Mouse (Mus musculus) CH12.LX (cell line): Measurements from ENCODE around the gene Nfatc2. TPM values are rescaled to one million over a fixed set of nuclear protein-coding genes. Genes with fewer than 3 reads are reported as not detected.

ENCODE experiments used
- DNase-seq: peaks from one replicate; pipeline ENCODE4 v3.0.0-alpha.2; 2013; ENCODE audit errors: extremely low read depth
- H3K27ac ChIP-seq: 2 replicates; pipeline ENCODE4 v1.5.1; 2012; ENCODE audit warnings: low read depth, mild to moderate bottlenecking, control low read depth, moderate library complexity; ENCODE audit not compliant: insufficient read depth
- H3K27me3 ChIP-seq: replicated peaks from 2 replicates; pipeline ENCODE3; 2012; ENCODE audit warnings: inconsistent platforms
- H3K36me3 ChIP-seq, 2 experiments: replicated peaks in 1 of 2; 2 replicates each; pipeline versions ENCODE3 to v1.6.1; 2012; ENCODE audit warnings: inconsistent platforms in 1 of 2, low read length in 1 of 2, mild to moderate bottlenecking in 1 of 2, mixed read lengths in 1 of 2, moderate library complexity in 1 of 2; ENCODE audit not compliant: control insufficient read depth in 1 of 2, insufficient read depth in 1 of 2
- H3K4me1 ChIP-seq, 2 experiments: 2 replicates each; pipeline ENCODE4 v1.6.1; 2012; ENCODE audit warnings: inconsistent platforms in 1 of 2, moderate library complexity in 1 of 2; ENCODE audit not compliant: insufficient read depth in 2 of 2, control insufficient read depth in 1 of 2
- H3K4me2 ChIP-seq: 2 replicates; pipeline ENCODE4 v1.6.1; 2012; ENCODE audit warnings: low read depth, mild to moderate bottlenecking, control low read depth; ENCODE audit not compliant: poor library complexity, insufficient read depth, severe bottlenecking
- H3K4me3 ChIP-seq, 3 experiments: fragments of 150-350 bp in 1 of 3; sonication (generic) in 1 of 3; replicated peaks in 1 of 3; 2 replicates each; pipeline versions ENCODE3 to v1.5.1; 2011 to 2012; ENCODE audit warnings: low read depth in 2 of 3, low read length in 2 of 3, mild to moderate bottlenecking in 2 of 3, moderate library complexity in 2 of 3, control low read depth in 1 of 3, improper control_type of control experiment in 1 of 3, inconsistent platforms in 1 of 3, mixed read lengths in 1 of 3; ENCODE audit not compliant: poor library complexity in 1 of 3
- H3K79me2 ChIP-seq: replicated peaks from 2 replicates; pipeline ENCODE4 v1.6.1; 2012; ENCODE audit warnings: mild to moderate bottlenecking, moderate library complexity; ENCODE audit not compliant: control insufficient read depth, poor library complexity, insufficient read depth, severe bottlenecking; ENCODE audit errors: extremely low read depth
- H3K9ac ChIP-seq: 2 replicates; pipeline ENCODE4 v1.6.1; 2012; ENCODE audit warnings: low read depth, mild to moderate bottlenecking, control low read depth, moderate library complexity; ENCODE audit not compliant: insufficient read depth
- H3K9me3 ChIP-seq: replicated peaks from 2 replicates; pipeline ENCODE3; 2012; ENCODE audit warnings: low read length, inconsistent platforms, mixed read lengths
- CHD1 ChIP-seq: IDR thresholded peaks from 2 replicates; pipeline ENCODE4 v1.6.1; 2012; ENCODE audit warnings: low read depth, low read length, improper control_type of control experiment, inconsistent platforms
- CTCF ChIP-seq, 2 experiments: IDR thresholded peaks in 1 of 2; conservative IDR thresholded peaks in 1 of 2; 2 replicates each; pipeline ENCODE4 v1.5.1; 2011 to 2012; ENCODE audit warnings: low read depth in 2 of 2, low read length in 2 of 2, improper control_type of control experiment in 1 of 2, inconsistent platforms in 1 of 2, mild to moderate bottlenecking in 1 of 2, moderate library complexity in 1 of 2
- E2F4 ChIP-seq: IDR thresholded peaks from 2 replicates; pipeline ENCODE4 v1.6.1; 2011; ENCODE audit warnings: low read depth, low read length, improper control_type of control experiment; ENCODE audit not compliant: insufficient replicate concordance
- ETS1 ChIP-seq: conservative IDR thresholded peaks from 2 replicates; pipeline ENCODE4 v1.6.1; 2012; ENCODE audit warnings: low read depth, mild to moderate bottlenecking, inconsistent platforms, low read length, improper control_type of control experiment, moderate library complexity
- JUND ChIP-seq: conservative IDR thresholded peaks from 2 replicates; pipeline ENCODE4 v1.6.1; 2011; ENCODE audit warnings: low read depth, low read length, improper control_type of control experiment
- MAFK ChIP-seq: IDR thresholded peaks from 2 replicates; pipeline ENCODE4 v1.6.1; 2011; ENCODE audit warnings: low read length, improper control_type of control experiment; ENCODE audit not compliant: insufficient replicate concordance
- MXI1 ChIP-seq: IDR thresholded peaks from 2 replicates; pipeline ENCODE4 v1.6.1; 2011; ENCODE audit warnings: mild to moderate bottlenecking, low read depth, low read length, improper control_type of control experiment
- NELFE ChIP-seq: IDR thresholded peaks from 2 replicates; pipeline ENCODE4 v1.6.1; 2011; ENCODE audit warnings: low read depth, low read length, improper control_type of control experiment
- POLR2AphosphoS2 ChIP-seq: IDR thresholded peaks from 2 replicates; pipeline ENCODE4 v1.6.1; 2011; ENCODE audit warnings: low read depth, low read length, improper control_type of control experiment
- RAD21 ChIP-seq: IDR thresholded peaks from 2 replicates; pipeline ENCODE4 v1.6.1; 2011; ENCODE audit warnings: low read depth, mild to moderate bottlenecking, low read length, improper control_type of control experiment, moderate library complexity
- SMC3 ChIP-seq: IDR thresholded peaks from 2 replicates; pipeline ENCODE4 v1.6.1; 2011; ENCODE audit warnings: low read depth, low read length, improper control_type of control experiment
- UBTF ChIP-seq: IDR thresholded peaks from 2 replicates; pipeline ENCODE4 v1.6.1; 2012; ENCODE audit warnings: low read depth, mild to moderate bottlenecking, inconsistent platforms, low read length, improper control_type of control experiment, moderate library complexity
- ZC3H11A ChIP-seq: IDR thresholded peaks from 2 replicates; pipeline ENCODE4 v1.6.1; 2012; ENCODE audit warnings: low read depth, mild to moderate bottlenecking, inconsistent platforms, low read length, improper control_type of control experiment
- ZKSCAN1 ChIP-seq: IDR thresholded peaks from 2 replicates; pipeline ENCODE4 v1.6.1; 2012; ENCODE audit warnings: low read depth, inconsistent platforms, low read length, improper control_type of control experiment, borderline replicate concordance
- ZNF384 ChIP-seq: IDR thresholded peaks from 2 replicates; pipeline ENCODE4 v1.6.1; 2012; ENCODE audit warnings: low read depth, low read length, improper control_type of control experiment, inconsistent platforms
- dilution Hi-C: fragments of 300-500 bp; cut with MboI; formaldehyde crosslinking; loops from 2 replicates; pipeline ENCODE4 v1.14.3; 2020; ENCODE audit warnings: low sequenced_read_pairs; ENCODE audit not compliant: extremely low pct_unique_long_range_greater_than_20kb, extremely low pct_ligation_motif_present
- in situ Hi-C: fragments of 300-500 bp; cut with MboI; formaldehyde crosslinking; loops from 3 replicates; pipeline ENCODE4 v1.14.3; 2019; ENCODE audit warnings: low sequenced_read_pairs, low pct_ligation_motif_present, low pct_unique_long_range_greater_than_20kb, mixed read lengths
- polyA plus RNA-seq: library from polyadenylated mRNA; unstranded; fragments of >175 nt; gene quantifications from 2 replicates; pipeline ENCODE4 v1.2.1, GENCODE M21; 2012; ENCODE audit warnings: low read depth; ENCODE audit not compliant: insufficient read length
- total RNA-seq, 2 experiments: library from RNA; depleted of rRNA; stranded (reverse); fragments of 300-350 nt in 1 of 2; fragments of >200 nt in 1 of 2; gene quantifications; 2 replicates each; pipeline ENCODE4 v1.2.3; 2012 to 2014

Nfatc2 gene
- total and polyA plus RNA-seq, 3 experiments = 1.8 to 4.8 (median 3.6) TPM

DNA sequence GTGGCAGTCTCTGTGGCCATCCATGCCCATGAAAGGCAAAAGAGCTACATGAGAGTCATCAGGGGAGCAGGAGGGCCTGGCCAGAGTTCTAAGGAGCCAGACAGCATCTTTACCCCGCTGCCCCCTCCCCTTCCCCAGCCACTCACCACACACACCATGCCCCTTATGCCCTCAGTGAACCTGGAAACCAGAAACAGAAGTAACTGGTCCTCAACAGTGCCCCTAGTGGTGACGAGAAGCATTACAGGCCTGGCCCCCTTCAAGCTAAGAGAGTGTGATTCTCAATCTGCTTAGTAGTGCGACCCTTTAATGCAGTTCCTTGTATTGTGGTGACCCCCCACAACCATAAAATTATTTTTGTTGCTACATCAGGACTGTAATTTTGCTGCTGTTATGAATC is 150.5 kb downstream of the Nfatc2 start:
- peak; percentile 56 for DNase-seq
- Histone ChIP-seq H3K4me3 (no peak overlapping the region), H3K27me3 (peaks cover 49% of the 10 kb centered on the region), H3K36me3 (no peaks in the 10 kb centered on the region), H3K79me2 (no peaks in the 10 kb centered on the region), H3K4me1 (peaks cover 0 to 9% of the 10 kb centered on the region in 2 experiments; a peak in 1 of 4 replicates), H3K4me2 (no peak overlapping the region), H3K9ac (no peak overlapping the region), H3K9me3 (no peaks in the 10 kb centered on the region), H3K27ac (no peak overlapping the region)
- in situ Hi-C loops = loop anchor here (25.0 kb wide), 1 partner anchor 436 kb away; no protein-coding TSS in a partner anchor
- TF ChIP-seq E2F4 (no peak), SMC3 (peak; percentile 36), RAD21 (peak; percentile 31), MAFK (no peak), CTCF (conservative IDR thresholded peaks at IDR 0.05 in 1 of 2, IDR thresholded peaks at IDR 0.05 in 1 of 2; ENCODE audit: low read depth in 2 of 2, low read length in 2 of 2) (peak; percentile 69 to 85), CHD1 (no peak), POLR2AphosphoS2 (no peak), ETS1 (no peak)
- dilution Hi-C loops = no loop called here

DNA sequence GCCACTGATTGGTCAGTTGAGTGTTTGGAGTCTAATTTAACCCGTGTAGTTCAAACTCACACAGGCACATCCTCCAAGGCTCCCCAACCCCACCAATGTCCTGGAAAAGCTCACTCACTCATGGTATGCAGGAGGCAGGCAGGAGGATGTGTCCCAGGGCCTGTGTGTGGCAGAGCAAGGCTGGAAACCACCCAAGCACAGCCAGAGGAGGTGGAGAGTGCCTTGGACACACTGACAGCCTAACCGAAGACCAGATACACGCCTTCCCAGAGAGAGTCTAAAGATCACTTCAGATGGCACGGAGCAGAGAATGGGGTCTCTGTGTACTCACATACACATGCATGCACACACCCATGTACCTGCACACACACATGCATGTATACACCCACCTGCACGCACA is 153.4 kb downstream of the Nfatc2 start:
- Histone ChIP-seq H3K9me3 (peaks cover 2% of the 10 kb centered on the region), H3K4me3 (no peak overlapping the region), H3K27ac (no peak overlapping the region), H3K36me3 (no peaks in the 10 kb centered on the region), H3K4me2 (no peak overlapping the region), H3K27me3 (peaks cover 44% of the 10 kb centered on the region), H3K79me2 (no peaks in the 10 kb centered on the region), H3K4me1 (peaks cover 2 to 16% of the 10 kb centered on the region in 2 experiments; a peak in 2 of 4 replicates), H3K9ac (no peak overlapping the region)
- dilution Hi-C loops (no loop called here), in situ Hi-C loops (loop anchor here (5.0 to 10.0 kb wide), 2 partner anchors 196 to 333 kb away; no protein-coding TSS in a partner anchor)
- TF ChIP-seq ZC3H11A (no peak), MXI1 (no peak), ZNF384 (no peak), ZKSCAN1 (no peak), NELFE (no peak), JUND (no peak), UBTF (no peak)
- no peak for DNase-seq
